9 mouse cellular contexts compared by ENCODE assay signal in the genomic region with DNA sequence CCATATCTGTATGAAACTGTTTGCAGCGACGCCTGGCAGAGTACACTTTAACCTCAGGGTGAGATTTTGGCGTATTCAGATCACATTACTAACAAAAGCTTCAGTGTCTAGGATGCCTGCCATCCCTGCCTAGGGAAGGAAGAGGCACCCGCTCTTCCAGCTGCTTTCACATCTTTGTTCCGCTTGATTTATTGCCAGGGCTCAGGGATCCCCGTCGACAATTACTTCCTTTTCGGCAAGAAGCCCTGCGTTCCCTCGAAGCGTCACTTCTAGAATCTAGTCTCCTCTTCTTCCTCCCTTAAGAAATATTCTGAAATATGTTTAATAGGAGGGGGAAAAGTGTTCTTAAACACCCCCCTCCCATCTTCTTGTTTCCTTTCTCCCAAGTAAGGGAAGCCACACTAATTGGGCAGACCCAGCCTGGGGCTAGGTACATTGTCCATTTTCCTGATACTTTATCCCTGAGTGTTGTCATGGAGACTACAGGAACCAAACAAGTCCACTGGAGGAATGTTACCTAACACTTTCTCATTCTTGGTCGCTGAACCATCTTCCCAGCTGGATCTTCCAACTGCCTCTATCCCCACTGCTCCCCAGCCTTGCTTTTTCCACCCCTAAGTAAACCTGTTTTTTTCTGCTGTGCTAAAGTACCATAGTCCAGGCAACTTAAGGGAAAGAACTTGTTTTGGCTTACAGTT. TPM values are rescaled to one million over a fixed set of nuclear protein-coding genes. Genes with fewer than 3 reads are reported as not detected.
DNase-seq lines count a peak whose midpoint lies in the region; ATAC-seq lines count a peak whose summit lies in the region.
"Had no signal": no experiment of that assay in that cellular context is flagged by ENCODE, and none has a peak within 500 bp of the region (broad histone marks: within the 10 kb centered on the region; RNA-seq: fewer than 3 reads in every experiment).

No protein-coding gene starts in this region.

- H3K36me3 ChIP-seq in heart, embryonic 14.5 days (ENCODE audit: control insufficient read depth, insufficient read depth, low read length): no peaks in the 10 kb centered on the region
- H3K36me3 ChIP-seq in limb, embryonic 13.5 days: no peaks in the 10 kb centered on the region
- H3K36me3 ChIP-seq in stomach, embryonic 14.5 days (ENCODE audit: control insufficient read depth, insufficient read depth, low read length): no peaks in the 10 kb centered on the region
- H3K36me3 ChIP-seq: liver, embryonic 15.5 days had no signal

- DNase-seq in left cerebral cortex, postnatal 4 days: peak; percentile 54
- no peak for DNase-seq in left cerebral cortex, adult 9 months (ENCODE audit: low spot score in 2 of 2)
- DNase-seq in embryo, embryonic 9.5 days (ENCODE audit: extremely low spot score): peak; percentile 70
- no peak for DNase-seq in left cerebral cortex, postnatal 25 days (ENCODE audit: low spot score in 2 of 2)
- no peak for DNase-seq in adipocyte (ENCODE audit: low spot score)

- H3K4me3 ChIP-seq in heart, embryonic 14.5 days (ENCODE audit: control insufficient read depth in 1 of 2, insufficient read depth in 1 of 2, low read depth in 1 of 2, low read length in 2 of 2): no peak overlapping the region
- 0 out of 2 replicates have a peak overlapping the region, but pooled peaks have one; percentile 8 for H3K4me3 ChIP-seq in limb, embryonic 13.5 days
- no peak overlapping the region for H3K4me3 ChIP-seq in stomach, embryonic 14.5 days (ENCODE audit: low read depth, low read length)
- H3K4me3 ChIP-seq: liver, embryonic 15.5 days had no signal

- no peaks in the 10 kb centered on the region for H3K27me3 ChIP-seq in heart, embryonic 14.5 days (ENCODE audit: control insufficient read depth, insufficient read depth, low read length)
- no peaks in the 10 kb centered on the region for H3K27me3 ChIP-seq in limb, embryonic 13.5 days
- H3K27me3 ChIP-seq in stomach, embryonic 14.5 days (ENCODE audit: control insufficient read depth, insufficient read depth, low read length): no peaks in the 10 kb centered on the region

- H3K9me3 ChIP-seq in heart, embryonic 14.5 days (ENCODE audit: control insufficient read depth, low read length): no peaks in the 10 kb centered on the region
- no peaks in the 10 kb centered on the region for H3K9me3 ChIP-seq in limb, embryonic 13.5 days
- H3K9me3 ChIP-seq in stomach, embryonic 14.5 days (ENCODE audit: control insufficient read depth, low read depth, low read length): no peaks in the 10 kb centered on the region
- H3K9me3 ChIP-seq: liver, embryonic 15.5 days had no signal

- H3K9ac ChIP-seq in heart, embryonic 14.5 days (ENCODE audit: low read length): no peak overlapping the region
- 0 out of 2 replicates have a peak overlapping the region, but pooled peaks have one; percentile 15 for H3K9ac ChIP-seq in limb, embryonic 13.5 days
- no peak overlapping the region for H3K9ac ChIP-seq in stomach, embryonic 14.5 days (replicated peaks; ENCODE audit: low read depth, low read length)
- H3K9ac ChIP-seq: liver, embryonic 15.5 days had no signal

- no peaks in the 10 kb centered on the region; a peak in 1 of 4 replicates for H3K4me1 ChIP-seq in heart, embryonic 14.5 days (ENCODE audit: control insufficient read depth in 2 of 2, insufficient read depth in 2 of 2, low read length in 2 of 2)
- H3K4me1 ChIP-seq in limb, embryonic 13.5 days: peaks cover 21% of the 10 kb centered on the region
- H3K4me1 ChIP-seq in stomach, embryonic 14.5 days (ENCODE audit: control insufficient read depth, insufficient read depth, low read length): peaks cover 5% of the 10 kb centered on the region; the same call in 1 of the 2 replicates
- H3K4me1 ChIP-seq: liver, embryonic 15.5 days had no signal

- 44% methylated on average over 12 of the region's 12 CpGs for WGBS in heart, embryonic 14.5 days
- 12% methylated on average over 12 of the region's 12 CpGs for WGBS in limb, embryonic 13.5 days
- WGBS in stomach, embryonic 14.5 days: 15% methylated on average over 12 of the region's 12 CpGs

- ATAC-seq in heart, embryonic 14.5 days (ENCODE audit: insufficient number of reproducible peaks, insufficient read depth, low FRiP score, low read depth): no peak
- ATAC-seq in limb, embryonic 13.5 days (ENCODE audit: low FRiP score, low read depth): no peak
- ATAC-seq in stomach, embryonic 14.5 days (ENCODE audit: insufficient number of reproducible peaks, insufficient read depth, low FRiP score, low read depth): no peak

- peak overlapping the region; percentile 49 for H3K4me2 ChIP-seq in heart, embryonic 14.5 days (ENCODE audit: low read length)
- H3K4me2 ChIP-seq in limb, embryonic 13.5 days (replicated peaks): peak overlapping the region; percentile 48
- H3K4me2 ChIP-seq in stomach, embryonic 14.5 days (replicated peaks; ENCODE audit: low read depth, low read length): peak overlapping the region; percentile 31
- H3K4me2 ChIP-seq: liver, embryonic 15.5 days had no signal

- intact Hi-C loops in left cerebral cortex, postnatal 4 days (cut with DNase I): loop anchor here (2.0 to 10.0 kb wide), 4 partner anchors 345 to 865 kb away; a partner anchor contains a TSS
- intact Hi-C loops in left cerebral cortex, postnatal 25 days (cut with DNase I): loop anchor here (1.0 to 10.0 kb wide), 9 partner anchors 175 to 965 kb away; a partner anchor contains a TSS

- peak overlapping the region in 1 of 2 experiments; percentile 47; a peak in 2 of 4 replicates for H3K27ac ChIP-seq in heart, embryonic 14.5 days (replicated peaks in 1 of 2; ENCODE audit: control insufficient read depth in 1 of 2, insufficient read depth in 1 of 2, low read depth in 2 of 2, low read length in 2 of 2)
- peak overlapping the region; percentile 39; the same call in 1 of the 2 replicates for H3K27ac ChIP-seq in limb, embryonic 13.5 days
- H3K27ac ChIP-seq in stomach, embryonic 14.5 days (ENCODE audit: low read length): no peak overlapping the region
- H3K27ac ChIP-seq: liver, embryonic 15.5 days had no signal

RNA-seq across cellular contexts. Expression of a gene that starts 23.0 kb away (rescaled TPM):
- 10 to 100 TPM; 21.9 to 25.9 TPM for total RNA-seq in left cerebral cortex, postnatal 4 days (2021)
- 17.1 and 18.2 TPM in 2 replicates for polyA plus RNA-seq in heart, embryonic 14.5 days (2014; fragmentation: Nextera tagmentation; extraction: Ambion mirVana)
- 32.6 and 33.0 TPM in 2 replicates for polyA plus RNA-seq in limb, embryonic 13.5 days (2015; fragmentation: Nextera tagmentation; extraction: Ambion mirVana)
- 25.8 and 31.5 TPM in 2 replicates for polyA plus RNA-seq in stomach, embryonic 14.5 days (2014; fragmentation: Nextera tagmentation; extraction: Ambion mirVana)
- total RNA-seq in left cerebral cortex, postnatal 25 days (2021): 10 to 100 TPM; 21.4 to 26.9 TPM

RNA-seq across cellular contexts. Expression of a gene that starts 23.8 kb away (rescaled TPM):
- total RNA-seq in left cerebral cortex, postnatal 4 days (2021): 10 to 100 TPM; 12.6 to 13.1 TPM
- polyA plus RNA-seq in heart, embryonic 14.5 days (2014; fragmentation: Nextera tagmentation; extraction: Ambion mirVana): 14.6 and 15.7 TPM in 2 replicates
- polyA plus RNA-seq in limb, embryonic 13.5 days (2015; fragmentation: Nextera tagmentation; extraction: Ambion mirVana): 19.1 and 20.6 TPM in 2 replicates
- polyA plus RNA-seq in stomach, embryonic 14.5 days (2014; fragmentation: Nextera tagmentation; extraction: Ambion mirVana): 16.4 TPM in 2 replicates
- 10 to 100 TPM; 10.7 to 11.5 TPM for total RNA-seq in left cerebral cortex, postnatal 25 days (2021)

RNA-seq across cellular contexts. Expression of a gene that starts 52.5 kb away (rescaled TPM):
- total RNA-seq in left cerebral cortex, postnatal 4 days (2021): 10 to 100 TPM; 20.7 to 21.5 TPM
- 7.5 and 8.7 TPM in 2 replicates for polyA plus RNA-seq in heart, embryonic 14.5 days (2014; fragmentation: Nextera tagmentation; extraction: Ambion mirVana)
- polyA plus RNA-seq in limb, embryonic 13.5 days (2015; fragmentation: Nextera tagmentation; extraction: Ambion mirVana): 11.7 and 12.9 TPM in 2 replicates
- 12.1 and 13.0 TPM in 2 replicates for polyA plus RNA-seq in stomach, embryonic 14.5 days (2014; fragmentation: Nextera tagmentation; extraction: Ambion mirVana)
- total RNA-seq in left cerebral cortex, postnatal 25 days (2021): 10 to 100 TPM; 21.6 to 24.6 TPM

Comparison
In these comparisons a context has a peak if more than half of its experiments do, and no peak if none do; other contexts are left out.
1. DNase-seq: peak in left cerebral cortex, postnatal 4 days (single experiment) and embryo, embryonic 9.5 days (single experiment); none in left cerebral cortex, adult 9 months (0 of 2), left cerebral cortex, postnatal 25 days (0 of 2) and adipocyte (single experiment).
2. Peak in every context shown above with its lines, with median percentiles within 50 percentile points of each other: H3K4me2 ChIP-seq.